Mouse (Mus musculus): ENCODE measurements around the gene Eef2. TPM values are rescaled to one million over a fixed set of nuclear protein-coding genes. Genes with fewer than 3 reads are reported as not detected.
"Not testable (repeated sequence)": the region's sequence is repeated elsewhere in the genome, so short reads cannot be mapped to it uniquely, and the experiment has no call there.

Eef2 gene
- polyA plus RNA-seq, 1 experiment: 3,891 TPM

GRCm38 (mm10) chr10:81168087-81168431, 8.4 kb upstream of the Eef2 start:
- Histone ChIP-seq H3K4me3 (peak overlapping the region; percentile 77), H3K27me3 (ENCODE audit: control insufficient read depth, insufficient read depth, insufficient read length) (no peaks in the 10 kb centered on the region), H3K4me2 (ENCODE audit: low read depth) (peak overlapping the region; percentile 100), H3ac (ENCODE audit: control insufficient read depth, insufficient read length) (peak overlapping the region; percentile 74), H3K36me3 (ENCODE audit: control insufficient read depth, insufficient read depth) (no peaks in the 10 kb centered on the region), H3K79me2 (ENCODE audit: control insufficient read depth, insufficient read depth) (peaks cover 42% of the 10 kb centered on the region)
- TF ChIP-seq POLR2AphosphoS2 (IDR thresholded peaks at IDR 0.05; ENCODE audit: insufficient read length, low read depth): no peak
- no peak for TF ChIP-seq TCF12 (IDR thresholded peaks at IDR 0.05; ENCODE audit: insufficient read depth, poor library complexity, severe bottlenecking)
- no peak for TF ChIP-seq MYOD1 (IDR thresholded peaks at IDR 0.05; ENCODE audit: control insufficient read depth in 1 of 3, insufficient read length in 2 of 3, low read depth in 2 of 3)
- no peak for TF ChIP-seq MAX (IDR thresholded peaks at IDR 0.05; ENCODE audit: low read depth)
- no peak for TF ChIP-seq POLR2A (IDR thresholded peaks at IDR 0.05; ENCODE audit: insufficient read length, low read depth)
- TF ChIP-seq REST (IDR thresholded peaks at IDR 0.05; ENCODE audit: insufficient read depth, insufficient read length): no peak

- no peaks in the 10 kb centered on the region for H3K27me3 ChIP-seq (ENCODE audit: control insufficient read depth, insufficient read depth, insufficient read length)
- TF ChIP-seq POLR2A (IDR thresholded peaks at IDR 0.05; ENCODE audit: insufficient read length, low read depth): no peak
- TF ChIP-seq MAX (IDR thresholded peaks at IDR 0.05; ENCODE audit: low read depth): no peak
- TF ChIP-seq MYOG (IDR thresholded peaks at IDR 0.05; ENCODE audit: control insufficient read depth in 1 of 3, insufficient read depth in 1 of 3, insufficient read length in 2 of 3, low read depth in 2 of 3): no peak
- TF ChIP-seq USF1 (IDR thresholded peaks at IDR 0.05; ENCODE audit: low read depth): peak; percentile 65
- no peak for TF ChIP-seq TCF12 (IDR thresholded peaks at IDR 0.05; ENCODE audit: insufficient read depth, poor library complexity, severe bottlenecking)
- TF ChIP-seq POLR2AphosphoS2 (IDR thresholded peaks at IDR 0.05; ENCODE audit: insufficient read length, low read depth): no peak
- TF ChIP-seq E2F4 (IDR thresholded peaks at IDR 0.05; ENCODE audit: insufficient read depth): peak; percentile 84
- no peak for TF ChIP-seq REST (IDR thresholded peaks at IDR 0.05; ENCODE audit: insufficient read depth, insufficient read length)
- TF ChIP-seq CEBPB (IDR thresholded peaks at IDR 0.05; ENCODE audit: insufficient read depth, poor library complexity, severe bottlenecking): no peak
- no peak overlapping the region for H3ac ChIP-seq (ENCODE audit: control insufficient read depth, insufficient read length)
- peaks cover 37% of the 10 kb centered on the region for H3K79me2 ChIP-seq (ENCODE audit: control insufficient read depth, insufficient read depth)
- no peaks in the 10 kb centered on the region for H3K36me3 ChIP-seq (ENCODE audit: control insufficient read depth, insufficient read depth)
- peak overlapping the region; percentile 77 for H3K4me3 ChIP-seq
- H3K4me2 ChIP-seq (ENCODE audit: low read depth): peak overlapping the region; percentile 100
Measured at GRCm38 (mm10) chr10:81168521-81169244, 7.7 kb upstream of the Eef2 start.

- Histone ChIP-seq H3K4me2 (ENCODE audit: low read depth) (peak overlapping the region; percentile 100), H3K4me3 (peak overlapping the region; percentile 77), H3K79me2 (ENCODE audit: control insufficient read depth, insufficient read depth) (peaks cover 30% of the 10 kb centered on the region)
- not testable (repeated sequence) for H3K36me3 ChIP-seq (ENCODE audit: control insufficient read depth, insufficient read depth); H3K27me3 ChIP-seq (ENCODE audit: control insufficient read depth, insufficient read depth, insufficient read length); H3ac ChIP-seq (ENCODE audit: control insufficient read depth, insufficient read length)
Measured at GRCm38 (mm10) chr10:81169411-81169900, 7.0 kb upstream of the Eef2 start.

- H3ac ChIP-seq (ENCODE audit: control insufficient read depth, insufficient read length): no peak overlapping the region
- H3K4me3 ChIP-seq: no peak overlapping the region
- H3K36me3 ChIP-seq (ENCODE audit: control insufficient read depth, insufficient read depth): peaks cover 8% of the 10 kb centered on the region
- no peak for TF ChIP-seq E2F4 (IDR thresholded peaks at IDR 0.05; ENCODE audit: insufficient read depth)
- TF ChIP-seq MYOD1 (IDR thresholded peaks at IDR 0.05; ENCODE audit: control insufficient read depth in 1 of 3, insufficient read length in 2 of 3, low read depth in 2 of 3): no peak
- no peak for TF ChIP-seq MAX (IDR thresholded peaks at IDR 0.05; ENCODE audit: low read depth)
- no peak for TF ChIP-seq CEBPB (IDR thresholded peaks at IDR 0.05; ENCODE audit: insufficient read depth, poor library complexity, severe bottlenecking)
- no peak for TF ChIP-seq USF1 (IDR thresholded peaks at IDR 0.05; ENCODE audit: low read depth)
- TF ChIP-seq POLR2A (IDR thresholded peaks at IDR 0.05; ENCODE audit: insufficient read length, low read depth): no peak
- no peak for TF ChIP-seq REST (IDR thresholded peaks at IDR 0.05; ENCODE audit: insufficient read depth, insufficient read length)
- no peak for TF ChIP-seq TCF12 (IDR thresholded peaks at IDR 0.05; ENCODE audit: insufficient read depth, poor library complexity, severe bottlenecking)
- TF ChIP-seq MYOG (IDR thresholded peaks at IDR 0.05; ENCODE audit: control insufficient read depth in 1 of 3, insufficient read depth in 1 of 3, insufficient read length in 2 of 3, low read depth in 2 of 3): no peak
- no peak for TF ChIP-seq TCF3 (IDR thresholded peaks at IDR 0.05; ENCODE audit: insufficient read length, low read depth)
- TF ChIP-seq SRF (IDR thresholded peaks at IDR 0.05; ENCODE audit: control insufficient read depth, insufficient read length, low read depth): no peak
- TF ChIP-seq POLR2AphosphoS2 (IDR thresholded peaks at IDR 0.05; ENCODE audit: insufficient read length, low read depth): no peak
- no peaks in the 10 kb centered on the region for H3K27me3 ChIP-seq (ENCODE audit: control insufficient read depth, insufficient read depth, insufficient read length)
- H3K79me2 ChIP-seq (ENCODE audit: control insufficient read depth, insufficient read depth): peaks cover 17% of the 10 kb centered on the region
- H3K4me2 ChIP-seq (ENCODE audit: low read depth): no peak overlapping the region
Measured at GRCm38 (mm10) chr10:81173132-81173531, 3.3 kb upstream of the Eef2 start.

GRCm38 (mm10) chr10:81174617-81175344, 1.6 kb upstream of the Eef2 start:
- H3K4me3 ChIP-seq: peak overlapping the region; percentile 99
- TF ChIP-seq MYOD1 (IDR thresholded peaks at IDR 0.05; ENCODE audit: control insufficient read depth in 1 of 3, insufficient read length in 2 of 3, low read depth in 2 of 3) (peak in 1 of 3 experiments; percentile 39), MAX (IDR thresholded peaks at IDR 0.05; ENCODE audit: low read depth) (no peak), POLR2AphosphoS2 (IDR thresholded peaks at IDR 0.05; ENCODE audit: insufficient read length, low read depth) (peak; percentile 75), SRF (IDR thresholded peaks at IDR 0.05; ENCODE audit: control insufficient read depth, insufficient read length, low read depth) (no peak), MYOG (IDR thresholded peaks at IDR 0.05; ENCODE audit: control insufficient read depth in 1 of 3, insufficient read depth in 1 of 3, insufficient read length in 2 of 3, low read depth in 2 of 3) (peak in 1 of 3 experiments; percentile 32), POLR2A (IDR thresholded peaks at IDR 0.05; ENCODE audit: insufficient read length, low read depth) (peak; percentile 42), TCF3 (IDR thresholded peaks at IDR 0.05; ENCODE audit: insufficient read length, low read depth) (no peak), E2F4 (IDR thresholded peaks at IDR 0.05; ENCODE audit: insufficient read depth) (no peak)
- H3K27me3 ChIP-seq (ENCODE audit: control insufficient read depth, insufficient read depth, insufficient read length): no peaks in the 10 kb centered on the region
- H3ac ChIP-seq (ENCODE audit: control insufficient read depth, insufficient read length): no peak overlapping the region
- peaks cover 25% of the 10 kb centered on the region for H3K36me3 ChIP-seq (ENCODE audit: control insufficient read depth, insufficient read depth)
- H3K4me2 ChIP-seq (ENCODE audit: low read depth): peak overlapping the region; percentile 99
- H3K79me2 ChIP-seq (ENCODE audit: control insufficient read depth, insufficient read depth): peaks cover 33% of the 10 kb centered on the region
